Mouse (Mus musculus) thymus, postnatal 14 days (tissue): ENCODE measurements around the gene Ppia.
A peak's percentile ranks its signal among the peaks of the same experiment; 100 is the strongest.
"Not testable (repeated sequence)": the region's sequence is repeated elsewhere in the genome, so short reads cannot be mapped to it uniquely, and the experiment has no call there.

Experiments
- DNase-seq: peaks from one replicate; pipeline ENCODE4 v3.0.0; 2021

The Ppia gene

GRCm38 (mm10) chr11:6414751-6415550, at the start of gene Ppia:
Gene Ppia, plus strand, starts transcription at chr11:6415443.
- no peak for DNase-seq

- DNase-seq: peak; percentile 87
Measured at GRCm38 (mm10) chr11:6365885-6366284, 49.4 kb upstream of the Ppia start.

GRCm38 (mm10) chr11:6366434-6366833, 48.8 kb upstream of the Ppia start:
- DNase-seq: no peak

- DNase-seq: no peak
Measured at GRCm38 (mm10) chr11:6367156-6367555, 48.1 kb upstream of the Ppia start.

GRCm38 (mm10) chr11:6367986-6368385, 47.3 kb upstream of the Ppia start:
- not testable (repeated sequence) for DNase-seq

GRCm38 (mm10) chr11:6371376-6372155, 43.7 kb upstream of the Ppia start:
- no peak for DNase-seq

- no peak for DNase-seq
Measured at GRCm38 (mm10) chr11:6372784-6373183, 42.5 kb upstream of the Ppia start.

- no peak for DNase-seq
Measured at GRCm38 (mm10) chr11:6380916-6381315, 34.3 kb upstream of the Ppia start.

GRCm38 (mm10) chr11:6388126-6388725, 27.0 kb upstream of the Ppia start:
- peak; percentile 9 for DNase-seq

GRCm38 (mm10) chr11:6388726-6389413, 26.4 kb upstream of the Ppia start, which contains the start of gene Zmiz2:
Gene Zmiz2, plus strand, starts transcription at chr11:6389074.
- DNase-seq: peak; percentile 96

GRCm38 (mm10) chr11:6389483-6389921, 25.7 kb upstream of the Ppia start:
- no peak for DNase-seq

- peak; percentile 6 for DNase-seq
Measured at GRCm38 (mm10) chr11:6390376-6391053, 24.7 kb upstream of the Ppia start.

- peak; percentile 31 for DNase-seq
Measured at GRCm38 (mm10) chr11:6391516-6392276, 23.5 kb upstream of the Ppia start.

- DNase-seq: no peak
Measured at GRCm38 (mm10) chr11:6392857-6393256, 22.4 kb upstream of the Ppia start.

- no peak for DNase-seq
Measured at GRCm38 (mm10) chr11:6393866-6394265, 21.4 kb upstream of the Ppia start.

GRCm38 (mm10) chr11:6395565-6395964, 19.7 kb upstream of the Ppia start:
- DNase-seq: no peak

- DNase-seq: no peak
Measured at GRCm38 (mm10) chr11:6398141-6398540, 17.1 kb upstream of the Ppia start.

GRCm38 (mm10) chr11:6402515-6403510, 12.4 kb upstream of the Ppia start:
- DNase-seq: peak; percentile 91

- DNase-seq: peak; percentile 3
Measured at GRCm38 (mm10) chr11:6403830-6404405, 11.3 kb upstream of the Ppia start.
